Mouse (Mus musculus) A20 (cell line): ENCODE measurements at regions not wholly inside any gene's neighbourhood (a gene's known extent, or its start where the extent isn't known, plus 50 kb on each side); places are given as distances from the start of the nearest gene placed in this dataset.

ENCODE experiments used
- DNase-seq: peaks from one replicate; pipeline ENCODE4 v3.0.0-alpha.2; 2011; ENCODE audit warnings: low read depth, low spot score

DNA sequence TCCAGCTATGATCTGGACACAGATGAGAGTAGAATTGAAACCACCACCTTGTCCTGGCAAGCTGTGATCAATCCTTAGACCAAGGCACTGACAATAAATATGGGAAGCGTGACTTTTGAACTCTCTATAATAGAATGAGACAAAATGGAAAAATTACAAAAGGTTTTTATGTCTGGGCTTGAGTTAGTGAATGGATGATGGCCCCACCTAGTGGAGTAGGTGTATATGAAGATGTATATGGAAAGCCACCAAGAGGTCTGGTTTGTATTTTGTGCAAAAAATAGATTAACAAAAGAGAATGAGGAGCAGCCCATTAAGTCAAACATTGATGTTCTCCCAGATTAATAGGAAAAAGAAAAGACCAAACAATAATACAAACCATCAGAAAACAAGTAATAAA is 172.5 kb downstream of the Tacr3 start:
- DNase-seq, result peak; percentile 30

DNA sequence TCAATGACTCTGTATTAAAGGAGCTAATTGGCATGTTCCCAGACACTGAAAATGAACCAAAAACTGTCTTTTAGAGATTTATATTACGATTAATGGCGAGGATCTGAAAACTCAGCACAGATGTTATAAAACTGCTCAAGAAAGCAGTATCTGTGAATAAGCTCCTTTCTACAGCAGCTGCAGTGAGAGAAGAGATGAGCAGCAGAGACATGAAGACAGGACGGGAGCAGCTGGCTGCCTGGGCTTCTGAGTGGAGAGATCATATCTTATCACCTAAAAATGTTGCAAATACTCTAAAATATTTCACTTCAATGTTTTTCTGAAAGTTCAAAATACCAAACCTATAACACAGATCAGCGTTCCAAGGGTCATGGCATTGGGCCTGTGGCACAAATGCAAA is 187.0 kb downstream of the Tacr3 start:
- DNase-seq, result no peak

DNA sequence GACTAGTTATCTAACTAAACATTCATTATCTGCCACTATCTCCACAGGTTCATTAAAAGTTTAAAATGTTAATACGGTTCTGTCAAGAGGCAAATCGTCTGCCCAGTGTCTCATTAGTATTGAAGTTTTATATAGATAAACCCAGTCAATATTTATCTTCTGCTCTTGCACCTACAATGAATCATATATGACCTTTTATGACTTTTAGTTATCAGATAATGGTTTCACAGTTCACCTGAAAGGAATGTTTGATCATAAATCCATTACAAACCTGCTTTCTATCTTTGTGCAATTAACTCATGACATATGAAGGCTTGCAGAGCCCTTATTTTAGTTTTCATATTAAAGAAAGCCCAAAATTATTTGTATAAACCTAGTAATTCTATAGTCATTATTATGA is 188.0 kb upstream of the Cenpe start:
- no peak for DNase-seq

DNA sequence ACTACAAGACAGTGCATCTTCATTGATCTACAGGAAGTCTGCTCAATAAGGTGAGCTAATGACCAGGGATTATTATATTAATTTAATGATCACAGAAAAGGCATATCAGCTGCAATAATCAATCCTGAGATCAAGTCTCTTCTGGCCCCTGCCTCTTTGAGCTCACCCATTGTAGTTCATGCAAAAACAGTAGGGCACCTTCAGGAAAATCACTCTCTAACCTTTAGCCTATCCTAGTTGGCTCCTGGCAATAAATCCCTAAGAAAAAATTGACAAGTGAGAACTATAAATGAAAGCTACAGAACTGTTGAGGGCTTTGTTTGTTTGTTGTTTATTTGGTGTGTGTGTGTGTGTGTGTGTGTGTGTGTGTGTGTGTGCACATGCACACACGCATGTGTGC is 187.5 kb upstream of the Cenpe start:
- no peak for DNase-seq

DNA sequence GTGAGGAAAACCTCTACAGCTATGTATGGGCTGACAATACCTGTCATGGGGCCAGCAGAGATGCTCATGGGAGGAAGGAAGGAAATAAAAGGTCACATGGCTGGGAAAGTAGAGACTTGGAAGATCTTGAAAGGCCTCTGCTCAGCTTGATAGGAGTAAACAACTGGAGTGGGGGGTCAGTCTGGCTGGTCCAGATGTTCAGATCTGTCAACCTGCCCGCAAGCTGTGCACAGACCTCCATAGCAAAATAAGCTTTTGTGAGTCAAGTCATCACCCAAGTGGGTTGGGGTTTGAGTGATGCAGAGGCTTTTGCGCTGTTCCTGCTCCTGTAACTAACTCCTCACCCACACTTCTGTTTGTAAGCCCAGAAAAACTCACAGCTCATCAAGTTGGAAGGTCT is 179.9 kb upstream of the Cenpe start:
- no peak for DNase-seq

DNA sequence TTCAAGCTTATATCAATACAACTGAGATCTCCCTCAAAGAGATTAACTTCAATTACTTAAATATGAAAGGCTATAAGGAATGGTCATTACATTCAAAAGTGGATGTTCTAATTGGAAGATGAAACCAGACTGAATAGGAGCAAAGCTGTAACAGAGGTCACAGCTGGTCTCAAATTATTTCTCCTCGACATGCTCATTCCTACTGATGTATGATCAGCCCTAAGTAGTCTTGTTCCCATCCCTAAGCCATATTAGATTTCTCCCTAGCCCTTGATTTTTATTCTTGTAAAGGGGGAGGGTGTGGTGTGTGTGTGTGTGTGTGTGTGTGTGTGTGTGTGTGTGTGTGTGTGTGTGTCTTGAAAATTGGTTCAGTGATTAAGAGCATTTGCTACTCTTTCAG is 175.0 kb upstream of the Cenpe start:
- no peak for DNase-seq

DNA sequence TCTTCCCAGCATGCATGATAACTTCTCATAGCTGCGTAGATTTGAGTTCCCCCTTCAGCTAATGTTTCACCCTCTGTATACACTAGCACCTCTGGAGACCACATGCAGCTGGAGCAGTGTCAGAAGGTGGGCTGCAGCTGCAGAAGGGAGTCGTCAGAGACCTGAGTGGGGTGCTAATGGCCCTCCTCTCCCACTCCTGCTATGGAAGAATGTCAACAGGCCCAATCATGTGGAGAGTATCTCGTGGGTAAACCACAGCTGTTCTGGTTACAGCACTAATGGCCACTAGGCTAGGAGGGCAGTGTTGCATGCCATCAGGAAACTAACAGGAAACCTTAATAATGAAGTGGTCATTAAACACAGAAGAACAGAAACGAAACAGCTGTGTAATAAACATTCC is 170.1 kb upstream of the Cenpe start:
- no peak for DNase-seq

DNA sequence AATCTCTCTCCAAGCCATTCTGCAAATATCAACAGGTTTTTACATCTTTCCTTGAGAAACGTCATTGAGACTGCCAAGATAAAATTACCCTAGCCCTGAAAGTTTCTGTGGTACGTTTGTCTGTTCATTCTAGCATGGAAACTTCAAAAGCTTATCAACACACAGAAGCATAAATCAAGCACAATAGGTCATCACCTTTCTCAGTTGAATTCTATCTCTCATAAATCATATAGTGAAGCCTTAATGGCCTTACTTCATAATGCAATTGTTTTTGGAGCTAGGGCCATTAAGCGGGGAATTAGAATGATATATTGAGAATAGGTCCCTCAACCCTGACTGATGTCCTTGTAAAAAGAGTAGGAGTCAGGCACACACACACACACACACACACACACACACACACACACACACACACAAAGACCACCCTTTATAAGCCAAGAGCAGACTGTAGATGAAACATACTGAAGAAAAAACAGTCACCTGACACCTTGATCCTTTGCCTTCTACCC is 166.5 kb upstream of the Cenpe start:
- no peak for DNase-seq

DNA sequence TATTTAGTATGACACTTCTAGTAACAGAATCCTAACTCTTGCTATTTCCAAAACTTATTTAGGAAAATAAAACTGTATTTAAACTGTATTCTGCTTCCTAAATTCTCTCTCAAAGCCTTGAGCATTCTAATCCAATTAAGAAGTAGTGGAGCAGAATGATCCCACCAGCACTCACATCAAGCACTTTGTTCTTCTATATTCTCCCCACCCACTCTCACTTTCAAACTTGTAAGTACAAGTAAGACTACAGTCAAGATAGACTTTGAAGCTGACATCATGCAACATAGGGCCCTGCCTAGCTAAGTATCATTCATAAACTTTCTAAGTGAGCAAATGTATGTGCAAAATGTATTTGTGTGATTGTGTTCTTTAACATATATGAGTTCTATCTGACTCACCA is 120.8 kb upstream of the Cenpe start:
- DNase-seq, result no peak

DNA sequence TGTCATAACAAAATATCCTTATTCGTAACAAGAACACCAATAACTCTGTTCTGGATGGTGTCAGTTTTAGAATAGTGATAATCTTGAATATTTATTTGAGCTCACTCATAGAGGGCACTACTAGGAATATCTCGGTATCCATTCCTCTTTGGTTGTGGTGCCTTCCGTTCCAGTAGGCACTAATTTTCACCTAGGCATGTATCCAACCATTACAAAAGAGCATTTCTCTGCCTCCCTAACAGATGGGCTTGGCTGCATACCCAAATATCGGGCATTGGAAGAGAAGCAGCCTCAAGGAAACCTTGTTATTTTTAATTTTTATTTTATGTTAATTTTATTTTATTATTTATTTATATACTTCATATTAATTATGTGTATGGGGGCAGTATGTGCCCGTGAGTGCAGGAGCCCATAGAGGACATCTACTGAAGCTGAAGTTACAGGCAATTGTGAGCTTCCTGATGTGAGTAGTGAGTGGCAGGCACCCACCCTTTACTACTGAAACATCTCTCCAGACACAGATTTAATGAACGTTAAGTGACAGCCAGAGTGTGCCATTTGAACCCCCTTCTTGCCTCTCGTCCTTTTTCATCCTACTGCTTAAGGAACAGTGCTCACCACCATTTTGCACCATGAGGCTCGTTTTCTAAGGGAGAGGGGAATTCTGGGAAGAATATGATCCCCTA is 111.3 kb upstream of the Cenpe start:
- no peak for DNase-seq
